Mouse (Mus musculus) skeletal muscle tissue, adult 2 months (tissue): ENCODE data around the gene Gm6164.
"Not testable (repeated sequence)": the region's sequence is repeated elsewhere in the genome, so short reads cannot be mapped to it uniquely, and the experiment has no call there.

Experiments
- DNase-seq: peaks from one replicate; pipeline ENCODE4 v3.0.0-alpha.2; 2012; ENCODE audit warnings: low read depth, low spot score

Gene Gm6164

DNA sequence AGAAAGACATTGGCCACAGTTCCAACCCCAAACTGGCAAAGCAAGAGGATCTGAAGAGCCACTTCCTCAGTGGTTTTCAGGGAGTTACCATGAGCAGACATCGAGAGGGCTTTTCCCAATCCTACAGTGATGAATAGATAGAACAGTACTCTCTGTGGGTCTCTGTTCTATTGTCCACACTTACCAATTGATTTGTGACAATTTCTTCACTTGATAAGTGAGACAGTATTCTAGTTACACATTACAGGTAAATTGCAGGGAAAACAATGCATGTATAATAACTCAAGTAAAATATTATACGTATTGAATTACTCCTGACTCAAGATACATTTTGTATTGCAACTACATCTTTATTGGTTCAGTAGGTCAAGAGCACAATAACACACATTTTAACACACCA is at the start of gene Gm6164:
TSS of gene Gm6164 (minus strand) at position 101 of the 400 bp plus-strand sequence.
- DNase-seq: not testable (repeated sequence)

DNA sequence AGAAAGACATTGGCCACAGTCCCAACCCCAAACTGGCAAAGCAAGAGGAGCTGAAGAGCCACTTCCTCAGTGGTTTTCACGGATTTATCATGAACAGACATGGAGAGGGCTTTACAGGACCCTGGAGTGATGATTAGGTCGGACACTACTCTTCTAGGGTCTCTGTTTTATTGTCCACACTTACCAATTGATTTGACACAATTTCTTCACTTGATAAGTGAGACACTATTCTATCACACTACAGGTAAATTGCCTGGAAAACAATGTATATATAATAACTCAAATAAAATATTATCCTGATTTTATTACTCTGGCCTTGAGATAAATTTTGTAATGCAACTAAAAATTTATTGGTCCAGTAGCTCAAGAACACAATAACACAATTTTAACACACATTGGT is 28.3 kb upstream of the Gm6164 start, which contains the start of gene Gm4498:
TSS of gene Gm4498 (minus strand) at position 101 of the 400 bp plus-strand sequence.
- DNase-seq: not testable (repeated sequence)

GRCm38 (mm10) chr7:20193410-20193809 is 12.0 kb downstream of the Gm6164 start, which contains the start of gene Vmn1r95:
TSS of gene Vmn1r95 (plus strand) at chr7:20193710.
- DNase-seq: not testable (repeated sequence)

GRCm38 (mm10) chr7:20168277-20168676 is 37.1 kb downstream of the Gm6164 start, which contains the start of gene Vmn1r94:
TSS of gene Vmn1r94 (minus strand) at chr7:20168377.
- DNase-seq: not testable (repeated sequence)
